Mouse (Mus musculus): Measurements from ENCODE around the gene Nrn1l. TPM values are rescaled to one million over a fixed set of nuclear protein-coding genes. Genes with fewer than 3 reads are reported as not detected.

Nrn1l gene
- polyA plus RNA-seq, 1 experiment = 0.90 TPM

DNA sequence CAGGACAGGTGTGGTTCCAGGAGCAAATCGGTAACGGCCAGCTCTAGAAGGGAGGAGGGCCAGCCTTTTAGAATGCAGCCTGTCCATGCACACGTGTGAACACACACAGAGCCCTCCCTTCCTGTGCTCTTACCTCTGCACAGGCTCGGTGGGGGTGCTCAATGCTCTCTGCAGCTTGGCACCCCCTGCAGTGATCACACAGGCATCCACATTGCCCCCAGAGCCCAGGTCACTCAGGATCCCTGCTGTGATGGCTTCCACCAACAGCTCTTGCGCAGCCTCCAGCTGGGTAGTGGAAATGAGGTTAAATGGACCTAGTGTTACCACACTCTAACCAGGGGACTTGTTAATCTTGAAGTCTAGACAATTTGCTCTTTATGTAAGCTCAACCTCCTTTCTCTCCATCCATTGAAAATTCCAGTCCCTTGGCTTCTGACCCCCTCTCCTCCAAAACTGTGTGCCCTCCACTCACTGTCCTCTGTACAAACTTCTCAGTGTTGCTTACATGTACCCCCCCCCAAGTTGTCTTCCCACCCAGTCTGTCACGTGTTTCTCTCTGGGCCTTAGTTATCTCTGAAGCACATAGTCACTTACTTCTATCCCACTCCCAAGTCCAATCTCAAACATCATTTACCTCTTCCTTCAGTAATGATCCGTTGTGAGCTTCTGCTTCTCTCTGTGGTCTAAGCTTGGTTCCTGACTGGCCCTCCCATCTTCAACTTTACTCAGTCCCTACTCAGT, 42.7 kb downstream of the Nrn1l start:
- TF ChIP-seq CTCF (IDR thresholded peaks at IDR 0.05; ENCODE audit: borderline replicate concordance, extremely low read depth, insufficient read depth, insufficient read length) (no peak), POLR2A (IDR thresholded peaks at IDR 0.05; ENCODE audit: borderline replicate concordance, extremely low read depth, insufficient read depth, insufficient read length, poor library complexity, severe bottlenecking) (no peak)
- no peak for DNase-seq (ENCODE audit: low read depth)

GRCm38 (mm10) chr8:105936866-105937475, 43.6 kb downstream of the Nrn1l start:
- DNase-seq (ENCODE audit: low read depth) = peak; percentile 96
- no peak for TF ChIP-seq CTCF (IDR thresholded peaks at IDR 0.05; ENCODE audit: borderline replicate concordance, extremely low read depth, insufficient read depth, insufficient read length)
- peak; percentile 31; the same call in 1 of the 2 replicates for TF ChIP-seq POLR2A (IDR thresholded peaks at IDR 0.05; ENCODE audit: borderline replicate concordance, extremely low read depth, insufficient read depth, insufficient read length, poor library complexity, severe bottlenecking)

DNA sequence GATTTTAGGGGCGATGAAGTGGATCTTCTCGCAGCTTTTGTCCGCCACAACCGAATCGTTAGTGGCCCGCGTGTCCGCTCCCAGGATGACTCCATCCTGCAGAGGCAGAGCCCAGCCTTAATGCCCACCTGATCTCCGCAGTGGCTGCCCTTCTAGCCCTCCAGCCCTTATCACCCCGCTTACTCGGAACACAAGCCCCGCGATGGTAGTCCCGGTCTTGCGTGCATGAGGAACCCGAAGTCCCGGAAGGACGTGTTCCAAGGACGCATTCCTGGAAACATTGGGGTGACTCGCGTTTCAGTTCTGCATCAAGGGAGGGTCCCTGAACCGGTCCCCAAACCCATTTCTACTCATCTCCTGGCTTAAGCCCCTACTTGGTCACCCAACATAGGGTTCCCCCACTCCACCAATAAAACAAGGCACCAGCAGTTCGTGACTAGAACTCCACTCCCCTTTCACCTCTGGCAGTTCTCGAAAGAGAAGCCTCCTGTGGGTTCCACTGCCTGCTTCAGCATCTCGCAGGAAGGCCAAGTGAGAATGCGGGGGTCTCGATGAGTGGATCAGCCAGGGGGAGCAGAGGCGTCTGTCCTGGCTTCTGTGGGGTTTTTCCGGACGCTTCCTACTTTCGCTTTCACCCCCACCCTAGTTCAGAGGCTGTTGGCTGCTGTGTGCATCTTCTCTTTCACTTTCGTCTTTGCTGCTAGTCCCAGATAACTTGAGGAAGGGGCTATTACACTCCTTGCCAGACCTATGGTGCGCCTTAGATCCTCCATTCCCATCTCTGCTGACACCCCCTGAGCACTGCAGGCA, 44.3 kb downstream of the Nrn1l start:
- peak; percentile 58 for DNase-seq (ENCODE audit: low read depth)
- no peak for TF ChIP-seq CTCF (IDR thresholded peaks at IDR 0.05; ENCODE audit: borderline replicate concordance, extremely low read depth, insufficient read depth, insufficient read length)
- no peak for TF ChIP-seq POLR2A (IDR thresholded peaks at IDR 0.05; ENCODE audit: borderline replicate concordance, extremely low read depth, insufficient read depth, insufficient read length, poor library complexity, severe bottlenecking)

GRCm38 (mm10) chr8:105938306-105938669, 44.9 kb downstream of the Nrn1l start, which contains the start of gene Psmb10:
TSS of gene Psmb10 (minus strand) at chr8:105938444.
- peak; percentile 29 for DNase-seq (ENCODE audit: low read depth)
- TF ChIP-seq POLR2A (IDR thresholded peaks at IDR 0.05; ENCODE audit: borderline replicate concordance, extremely low read depth, insufficient read depth, insufficient read length, poor library complexity, severe bottlenecking) (no peak), CTCF (IDR thresholded peaks at IDR 0.05; ENCODE audit: borderline replicate concordance, extremely low read depth, insufficient read depth, insufficient read length) (no peak)

DNA sequence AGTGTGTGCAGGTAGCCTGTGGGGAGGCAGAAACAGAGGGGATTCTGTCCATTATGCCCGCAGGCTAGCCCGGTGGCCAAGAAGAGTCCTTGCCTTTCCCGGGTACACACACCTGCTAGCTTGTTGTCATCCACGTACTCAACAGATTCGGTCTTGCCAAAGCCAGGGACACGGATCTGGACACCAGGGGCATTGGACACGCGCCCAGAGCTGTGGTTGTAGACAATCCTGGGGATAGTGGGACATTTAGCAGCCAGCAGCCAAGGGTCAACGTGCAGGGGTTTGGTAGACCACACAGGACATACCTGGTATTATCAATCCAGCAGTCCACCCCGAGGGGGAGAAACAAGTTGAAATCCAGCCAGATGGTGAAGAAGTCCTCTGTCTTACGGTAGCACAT, 48.7 kb downstream of the Nrn1l start:
- TF ChIP-seq CTCF (IDR thresholded peaks at IDR 0.05; ENCODE audit: borderline replicate concordance, extremely low read depth, insufficient read depth, insufficient read length) = no peak
- no peak for TF ChIP-seq POLR2A (IDR thresholded peaks at IDR 0.05; ENCODE audit: borderline replicate concordance, extremely low read depth, insufficient read depth, insufficient read length, poor library complexity, severe bottlenecking)
- no peak for DNase-seq (ENCODE audit: low read depth)

- DNase-seq (ENCODE audit: low read depth) = no peak
- TF ChIP-seq CTCF (IDR thresholded peaks at IDR 0.05; ENCODE audit: borderline replicate concordance, extremely low read depth, insufficient read depth, insufficient read length) (no peak), POLR2A (IDR thresholded peaks at IDR 0.05; ENCODE audit: borderline replicate concordance, extremely low read depth, insufficient read depth, insufficient read length, poor library complexity, severe bottlenecking) (no peak)
Measured at GRCm38 (mm10) chr8:105942542-105942941, 49.2 kb downstream of the Nrn1l start.

DNA sequence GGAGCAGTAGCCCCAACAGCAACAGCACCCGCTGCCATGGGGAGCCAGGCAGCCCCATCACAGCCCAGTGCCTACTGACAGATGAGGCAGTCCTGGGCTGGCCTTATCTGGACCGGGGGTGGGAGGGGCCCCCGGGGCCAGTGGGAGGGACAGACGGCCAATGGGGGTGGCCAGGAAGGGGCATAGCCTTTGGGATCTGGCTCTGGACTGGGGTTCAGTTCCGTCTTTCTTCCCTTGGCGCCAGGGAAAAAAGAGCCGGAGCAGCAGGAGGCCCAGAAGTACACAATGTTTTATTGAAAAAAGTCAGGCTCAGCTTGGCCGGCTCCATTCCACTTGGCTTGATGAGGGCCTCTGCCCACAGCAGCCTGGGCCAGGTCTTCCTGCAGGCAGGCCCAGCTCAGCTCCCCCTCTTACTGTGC, 50.0 kb downstream of the Nrn1l start, which contains the start of gene Lcat:
Gene Lcat (minus strand): TSS at position 62 of the 419 bp plus-strand sequence.
- DNase-seq (ENCODE audit: low read depth) = peak; percentile 14
- TF ChIP-seq CTCF (IDR thresholded peaks at IDR 0.05; ENCODE audit: borderline replicate concordance, extremely low read depth, insufficient read depth, insufficient read length) (no peak), POLR2A (IDR thresholded peaks at IDR 0.05; ENCODE audit: borderline replicate concordance, extremely low read depth, insufficient read depth, insufficient read length, poor library complexity, severe bottlenecking) (no peak)

Other genes starting within 250 kb of the Nrn1l start
- 13.7 and 20.5 TPM in 2 replicates for gene Carmil2, start 207.3 kb upstream of the Nrn1l start, polyA plus RNA-seq (2012; rRNA removed)
- 62.5 and 79.9 TPM in 2 replicates for gene Acd, start 192.5 kb upstream of the Nrn1l start, polyA plus RNA-seq (2012; rRNA removed)
- gene Pard6a, start 192.4 kb upstream of the Nrn1l start, polyA plus RNA-seq (2012; rRNA removed) = 40.7 and 59.2 TPM in 2 replicates
- not detected in 2 replicates for gene 4933405L10Rik, start 185.9 kb upstream of the Nrn1l start, polyA plus RNA-seq (2012; rRNA removed)
- 19.9 and 32.7 TPM in 2 replicates for gene Enkd1, start 185.4 kb upstream of the Nrn1l start, polyA plus RNA-seq (2012; rRNA removed)
- 56.1 and 62.6 TPM in 2 replicates for gene Gfod2, start 134.9 kb upstream of the Nrn1l start, polyA plus RNA-seq (2012; rRNA removed)
- gene Ranbp10, start 66.2 kb upstream of the Nrn1l start, polyA plus RNA-seq (2012; rRNA removed) = 35.7 and 39.7 TPM in 2 replicates
- 0.37 and 0.54 TPM in 2 replicates for gene Tsnaxip1, start 65.8 kb upstream of the Nrn1l start, polyA plus RNA-seq (2012; rRNA removed)
- gene Cenpt, start 40.3 kb upstream of the Nrn1l start, polyA plus RNA-seq (2012; rRNA removed) = 83.0 and 109 TPM in 2 replicates
- gene Thap11, start 38.4 kb upstream of the Nrn1l start, polyA plus RNA-seq (2012; rRNA removed) = 61.3 and 78.5 TPM in 2 replicates
- 190 and 196 TPM in 2 replicates for gene Nutf2, start 33.0 kb upstream of the Nrn1l start, polyA plus RNA-seq (2012; rRNA removed)
- gene Edc4, start 12.7 kb upstream of the Nrn1l start, polyA plus RNA-seq (2012; rRNA removed) = 80.3 and 85.4 TPM in 2 replicates
- gene Pskh1, start 6.9 kb downstream of the Nrn1l start, polyA plus RNA-seq (2012; rRNA removed) = 23.6 and 26.8 TPM in 2 replicates
- 7.8 and 10.2 TPM in 2 replicates for gene Ctrl, start 40.3 kb downstream of the Nrn1l start, polyA plus RNA-seq (2012; rRNA removed)
- gene Psmb10, start 44.9 kb downstream of the Nrn1l start, polyA plus RNA-seq (2012; rRNA removed) = 51.6 and 64.8 TPM in 2 replicates
- 2.0 and 2.3 TPM in 2 replicates for gene Lcat, start 49.8 kb downstream of the Nrn1l start, polyA plus RNA-seq (2012; rRNA removed)
- 15.2 and 17.0 TPM in 2 replicates for gene Slc12a4, start 72.5 kb downstream of the Nrn1l start, polyA plus RNA-seq (2012; rRNA removed)
- not detected in 2 replicates for gene Dpep3, start 85.9 kb downstream of the Nrn1l start, polyA plus RNA-seq (2012; rRNA removed)
- 22.9 and 24.4 TPM in 2 replicates for gene Dus2, start 97.8 kb downstream of the Nrn1l start, polyA plus RNA-seq (2012; rRNA removed)
- gene Dpep2nb, start 112.4 kb downstream of the Nrn1l start, polyA plus RNA-seq (2012; rRNA removed) = not detected in 2 replicates
- 16.5 and 17.8 TPM in 2 replicates for gene Ddx28, start 118.3 kb downstream of the Nrn1l start, polyA plus RNA-seq (2012; rRNA removed)
- gene Nfatc3, start 165.3 kb downstream of the Nrn1l start, polyA plus RNA-seq (2012; rRNA removed) = 11.1 and 13.1 TPM in 2 replicates
- gene Esrp2, start 243.4 kb downstream of the Nrn1l start, polyA plus RNA-seq (2012; rRNA removed) = 1.3 and 1.5 TPM in 2 replicates

Data from brain, embryonic 14.5 days (tissue).